In genomic region chr1:189728784-189729115, GRCm38 (mm10) we compare ENCODE assay signal across 9 mouse cellular contexts. TPM values are rescaled to one million over a fixed set of nuclear protein-coding genes. Genes with fewer than 3 reads are reported as not detected.
DNase-seq lines count a peak whose midpoint lies in the region; ATAC-seq and TF ChIP-seq lines count a peak whose summit lies in the region.
"Had no signal": no experiment of that assay in that cellular context is flagged by ENCODE, and none has a peak within 500 bp of the region (broad histone marks: within the 10 kb centered on the region; RNA-seq: fewer than 3 reads in every experiment).

No protein-coding gene starts in this region.

- no peaks in the 10 kb centered on the region for H3K9me3 ChIP-seq in embryonic facial prominence, embryonic 15.5 days (replicated peaks)
- H3K9me3 ChIP-seq in intestine, embryonic 15.5 days: no peaks in the 10 kb centered on the region
- no peaks in the 10 kb centered on the region; the same call in 1 of the 2 replicates for H3K9me3 ChIP-seq in neural tube, embryonic 13.5 days

- no peaks in the 10 kb centered on the region for H3K27me3 ChIP-seq in embryonic facial prominence, embryonic 15.5 days
- no peaks in the 10 kb centered on the region for H3K27me3 ChIP-seq in intestine, embryonic 15.5 days (replicated peaks)
- H3K27me3 ChIP-seq in neural tube, embryonic 13.5 days: peaks cover 47% of the 10 kb centered on the region

- WGBS in lung, adult 2 months: 3% methylated on average over 15 of the region's 15 CpGs
- 0% methylated on average over 15 of the region's 15 CpGs for WGBS in embryonic facial prominence, embryonic 15.5 days
- WGBS in intestine, embryonic 15.5 days: 1% methylated on average over 15 of the region's 15 CpGs
- WGBS in neural tube, embryonic 13.5 days: under 1% methylated on average over 15 of the region's 15 CpGs

- H3K27ac ChIP-seq in embryonic facial prominence, embryonic 15.5 days (replicated peaks): peak overlapping the region; percentile 99
- H3K27ac ChIP-seq in intestine, embryonic 15.5 days: peak overlapping the region; percentile 92
- H3K27ac ChIP-seq in neural tube, embryonic 13.5 days (replicated peaks): peak overlapping the region; percentile 64; the same call in 1 of the 2 replicates

- H3K4me2 ChIP-seq in embryonic facial prominence, embryonic 15.5 days (replicated peaks): peak overlapping the region; percentile 65
- peak overlapping the region; percentile 83 for H3K4me2 ChIP-seq in intestine, embryonic 15.5 days (replicated peaks)
- peak overlapping the region; percentile 97 for H3K4me2 ChIP-seq in neural tube, embryonic 13.5 days

- H3K4me3 ChIP-seq in lung, adult 2 months (replicated peaks; ENCODE audit: extremely low read depth, low read depth, low read length): peak overlapping the region; percentile 96
- peak overlapping the region; percentile 81 for H3K4me3 ChIP-seq in embryonic facial prominence, embryonic 15.5 days (replicated peaks)
- H3K4me3 ChIP-seq in intestine, embryonic 15.5 days (replicated peaks): peak overlapping the region; percentile 86
- H3K4me3 ChIP-seq in neural tube, embryonic 13.5 days: peak overlapping the region; percentile 60

- H3K9ac ChIP-seq in embryonic facial prominence, embryonic 15.5 days: peak overlapping the region; percentile 85
- H3K9ac ChIP-seq in intestine, embryonic 15.5 days: peak overlapping the region; percentile 89
- H3K9ac ChIP-seq in neural tube, embryonic 13.5 days: peak overlapping the region; percentile 76

- H3K4me1 ChIP-seq in lung, adult 2 months (ENCODE audit: control insufficient read depth, insufficient read depth, low read length): 0 out of 2 replicates have a peak, but pooled peaks cover 5% of the 10 kb centered on the region
- H3K4me1 ChIP-seq in embryonic facial prominence, embryonic 15.5 days: peaks cover 49% of the 10 kb centered on the region
- H3K4me1 ChIP-seq in intestine, embryonic 15.5 days (replicated peaks): peaks cover 19% of the 10 kb centered on the region
- peaks cover 46% of the 10 kb centered on the region for H3K4me1 ChIP-seq in neural tube, embryonic 13.5 days (replicated peaks)

- DNase-seq in lung, adult 2 months: no peak
- no peak for DNase-seq in lung, postnatal 14 days
- DNase-seq in urinary bladder, adult 2 months (ENCODE audit: low spot score): no peak
- DNase-seq in left cerebral cortex, adult 8-10 months (ENCODE audit: low spot score in 2 of 2): no peak
- DNase-seq: adrenal gland, postnatal 14 days had no signal

- ATAC-seq in embryonic facial prominence, embryonic 15.5 days (ENCODE audit: insufficient number of reproducible peaks, low FRiP score, low TSS enrichment, low read depth): no peak
- ATAC-seq in intestine, embryonic 15.5 days: no peak
- no peak; the same call in 1 of the 2 replicates for ATAC-seq in neural tube, embryonic 13.5 days (ENCODE audit: low read depth)
- ATAC-seq: inflammation-experienced regulatory T-cells, adult 6 months had no signal

- no peaks in the 10 kb centered on the region for H3K36me3 ChIP-seq in embryonic facial prominence, embryonic 15.5 days
- no peaks in the 10 kb centered on the region for H3K36me3 ChIP-seq in intestine, embryonic 15.5 days
- H3K36me3 ChIP-seq in neural tube, embryonic 13.5 days: no peaks in the 10 kb centered on the region

- no peak for TF ChIP-seq POLR2A in lung, adult 2 months (IDR thresholded peaks at IDR 0.05; ENCODE audit: borderline replicate concordance, extremely low read depth, low read depth, low read length)

- TF ChIP-seq CTCF in lung, adult 2 months (IDR thresholded peaks at IDR 0.05; ENCODE audit: insufficient read depth, low read length): no peak

RNA-seq across cellular contexts. Expression of gene Ptpn14, which starts 0.7 kb away (rescaled TPM):
- polyA plus RNA-seq in lung, adult 2 months (2012; rRNA removed): 18.9 and 19.7 TPM in 2 replicates
- 10.7 and 10.8 TPM in 2 replicates for polyA plus RNA-seq in embryonic facial prominence, embryonic 15.5 days (2015; fragmentation: Nextera tagmentation; extraction: Ambion mirVana)
- 4.9 and 6.2 TPM in 2 replicates for polyA plus RNA-seq in intestine, embryonic 15.5 days (2015; fragmentation: Nextera tagmentation; extraction: Ambion mirVana)
- polyA plus RNA-seq in neural tube, embryonic 13.5 days (2015; fragmentation: Nextera tagmentation; extraction: Ambion mirVana): 1.8 and 1.9 TPM in 2 replicates
- 12.2 and 16.3 TPM in 2 replicates for polyA plus RNA-seq in urinary bladder, adult 2 months (2012; rRNA removed)
- total RNA-seq in left cerebral cortex, adult 8-10 months (2022): 10 to 100 TPM; 10.0 to 12.9 (median 10.2) TPM

RNA-seq across cellular contexts. Expression of gene Cenpf, which starts 40.9 kb away (rescaled TPM):
- 0.22 and 0.86 TPM in 2 replicates for polyA plus RNA-seq in lung, adult 2 months (2012; rRNA removed)
- polyA plus RNA-seq in embryonic facial prominence, embryonic 15.5 days (2015; fragmentation: Nextera tagmentation; extraction: Ambion mirVana): 64.0 and 66.9 TPM in 2 replicates
- polyA plus RNA-seq in intestine, embryonic 15.5 days (2015; fragmentation: Nextera tagmentation; extraction: Ambion mirVana): 60.6 and 72.0 TPM in 2 replicates
- 18.1 and 27.6 TPM in 2 replicates for polyA plus RNA-seq in neural tube, embryonic 13.5 days (2015; fragmentation: Nextera tagmentation; extraction: Ambion mirVana)
- polyA plus RNA-seq in urinary bladder, adult 2 months (2012; rRNA removed): 0.40 and 0.65 TPM in 2 replicates
- 1 to 10 TPM in 1 of 4 experiments, under 1 TPM in 3; 0.40 to 1.0 (median 0.46) TPM for total RNA-seq in left cerebral cortex, adult 8-10 months (2022)

Comparison
In these comparisons a context has a peak if more than half of its experiments do, and no peak if none do; other contexts are left out.
1. RNA of gene Cenpf, which starts 40.9 kb away (polyA plus RNA-seq): 60.6 to 72.0 TPM in intestine, embryonic 15.5 days, 64.0 to 66.9 TPM in embryonic facial prominence, embryonic 15.5 days and 18.1 to 27.6 TPM in neural tube, embryonic 13.5 days; 0.22 to 0.86 TPM in lung, adult 2 months and 0.40 to 0.65 TPM in urinary bladder, adult 2 months; every median in the first group is over 10 times any median in the second.
2. Peak in every context shown above with its lines, with median percentiles within 50 percentile points of each other: H3K4me3 ChIP-seq, H3K27ac ChIP-seq, H3K4me2 ChIP-seq and H3K9ac ChIP-seq.